Mouse (Mus musculus) E14TG2a.4 (cell line): ENCODE data around the gene Hoxd8.

Experiments used
- CTCF ChIP-seq: conservative IDR thresholded peaks from 2 replicates; pipeline ENCODE4 v1.5.1; 2014; ENCODE audit warnings: low read length
- NANOG ChIP-seq: IDR thresholded peaks from 2 replicates; pipeline ENCODE4 v1.6.1; 2014; ENCODE audit warnings: borderline replicate concordance, low read length, mixed read lengths

DNA sequence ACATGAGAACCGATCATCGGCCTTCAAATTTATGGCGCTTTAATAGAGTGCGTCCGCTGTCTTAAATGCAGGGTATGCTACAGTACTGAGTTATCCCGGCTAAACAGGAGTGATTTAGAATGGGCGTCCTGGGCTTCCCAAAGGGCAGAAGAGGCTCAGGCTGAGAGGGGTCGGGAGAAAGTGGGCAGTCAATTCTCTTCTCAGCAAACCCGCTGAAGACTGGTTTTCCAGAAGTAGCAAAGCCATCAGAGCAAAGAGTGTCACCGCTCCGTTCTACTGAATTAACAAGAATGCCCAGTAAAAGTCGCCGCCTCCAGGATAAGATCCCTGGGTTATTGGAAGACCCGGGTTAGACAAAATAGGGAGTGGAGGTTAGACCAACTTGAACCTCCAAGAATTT lies 35.5 kb downstream of the Hoxd8 start:
- TF ChIP-seq CTCF (no peak), NANOG (no peak)
